Mouse (Mus musculus) MEL (cell line): ENCODE data around the gene Cul3. TPM values are rescaled to one million over a fixed set of nuclear protein-coding genes. Genes with fewer than 3 reads are reported as not detected.

Source experiments
- DNase-seq: peaks from one replicate; pipeline ENCODE4 v3.0.0; 2011; ENCODE audit warnings: low read depth, low spot score
- H3K27ac ChIP-seq: 2 replicates; pipeline ENCODE4 v1.5.1; 2012; ENCODE audit warnings: low read depth, mild to moderate bottlenecking, control low read depth, low read length, moderate library complexity; ENCODE audit not compliant: control insufficient read depth
- H3K27me3 ChIP-seq, 2 experiments: fragments of 150-350 bp in 1 of 2; sonication (generic) in 1 of 2; 2 replicates each; pipeline ENCODE4 v1.6.1; 2012; ENCODE audit warnings: low read length in 2 of 2, mild to moderate bottlenecking in 2 of 2, improper control_type of control experiment in 1 of 2, moderate library complexity in 1 of 2; ENCODE audit not compliant: insufficient read depth in 2 of 2, control insufficient read depth in 1 of 2
- H3K36me3 ChIP-seq, 2 experiments: 2 replicates each; pipeline ENCODE4 v1.6.1; 2012 to 2014; ENCODE audit warnings: low read length in 2 of 2, improper control_type of control experiment in 1 of 2, inconsistent platforms in 1 of 2, mild to moderate bottlenecking in 1 of 2; ENCODE audit not compliant: insufficient read depth in 2 of 2, control insufficient read depth in 1 of 2
- H3K4me1 ChIP-seq, 2 experiments: fragments of 150-350 bp in 1 of 2; sonication (generic) in 1 of 2; 2 replicates each; pipeline ENCODE4 v1.6.1; 2012; ENCODE audit warnings: low read length in 2 of 2, improper control_type of control experiment in 1 of 2, mild to moderate bottlenecking in 1 of 2; ENCODE audit not compliant: insufficient read depth in 2 of 2, control insufficient read depth in 1 of 2
- H3K4me3 ChIP-seq, 2 experiments: fragments of 150-350 bp in 1 of 2; sonication (generic) in 1 of 2; 2 replicates each; pipeline ENCODE4 v1.5.1; 2012; ENCODE audit warnings: low read depth in 2 of 2, low read length in 2 of 2, mild to moderate bottlenecking in 2 of 2, moderate library complexity in 2 of 2, control low read depth in 1 of 2, improper control_type of control experiment in 1 of 2; ENCODE audit not compliant: control insufficient read depth in 1 of 2, insufficient read depth in 1 of 2
- H3K79me2 ChIP-seq: 2 replicates; pipeline ENCODE4 v1.6.1; 2012; ENCODE audit warnings: mild to moderate bottlenecking, low read length, moderate library complexity; ENCODE audit not compliant: control insufficient read depth, poor library complexity, insufficient read depth
- H3K9ac ChIP-seq: 2 replicates; pipeline ENCODE4 v1.6.1; 2012; ENCODE audit warnings: low read depth, mild to moderate bottlenecking, control low read depth, low read length, moderate library complexity; ENCODE audit not compliant: control insufficient read depth, poor library complexity, severe bottlenecking
- H3K9me3 ChIP-seq: fragments of 150-350 bp; sonication (generic); replicated peaks from 2 replicates; pipeline ENCODE4 v1.6.1; 2012; ENCODE audit warnings: mild to moderate bottlenecking, low read length, improper control_type of control experiment, moderate library complexity; ENCODE audit not compliant: insufficient read depth
- BHLHE40 ChIP-seq: IDR thresholded peaks from 2 replicates; pipeline ENCODE4 v1.6.1; 2012; ENCODE audit warnings: low read depth, mild to moderate bottlenecking, inconsistent platforms, low read length, improper control_type of control experiment, borderline replicate concordance
- CTCF ChIP-seq, 3 experiments: IDR thresholded peaks in 2 of 3; conservative IDR thresholded peaks in 1 of 3; 2 replicates each; pipeline ENCODE4 v1.5.1; 2011 to 2012; ENCODE audit warnings: low read length in 3 of 3, low read depth in 2 of 3, mild to moderate bottlenecking in 2 of 3, improper control_type of control experiment in 1 of 3, inconsistent platforms in 1 of 3, mixed read lengths in 1 of 3, moderate library complexity in 1 of 3; ENCODE audit not compliant: control insufficient read depth in 1 of 3, insufficient read depth in 1 of 3, poor library complexity in 1 of 3, severe bottlenecking in 1 of 3
- EP300 ChIP-seq, 2 experiments: IDR thresholded peaks; 2 replicates each; pipeline ENCODE4 v1.6.1; 2011; ENCODE audit warnings: improper control_type of control experiment in 2 of 2, low read length in 2 of 2, low read depth in 1 of 2, mild to moderate bottlenecking in 1 of 2
- GABPA ChIP-seq: IDR thresholded peaks from 2 replicates; pipeline ENCODE4 v1.6.1; 2012; ENCODE audit warnings: low read depth, mild to moderate bottlenecking, inconsistent platforms, low read length, improper control_type of control experiment, moderate library complexity
- GATA1 ChIP-seq: IDR thresholded peaks from 2 replicates; pipeline ENCODE4 v1.6.1; 2011; ENCODE audit warnings: low read depth, low read length, improper control_type of control experiment
- JUND ChIP-seq: IDR thresholded peaks from 2 replicates; pipeline ENCODE4 v1.6.1; 2011; ENCODE audit warnings: low read depth, mild to moderate bottlenecking, improper control_type of control experiment, low read length
- KAT2A ChIP-seq: conservative IDR thresholded peaks from 2 replicates; pipeline ENCODE4 v1.6.1; 2012; ENCODE audit warnings: low read depth, low read length, improper control_type of control experiment, inconsistent platforms
- MEF2A ChIP-seq: IDR thresholded peaks from 2 replicates; pipeline ENCODE4 v1.6.1; 2014; ENCODE audit warnings: low read depth, mild to moderate bottlenecking, inconsistent platforms, low read length, improper control_type of control experiment; ENCODE audit not compliant: poor library complexity, insufficient replicate concordance, severe bottlenecking; ENCODE audit errors: extremely low read depth
- MXI1 ChIP-seq: IDR thresholded peaks from 2 replicates; pipeline ENCODE4 v1.6.1; 2011; ENCODE audit warnings: mild to moderate bottlenecking, low read depth, low read length, improper control_type of control experiment
- NELFE ChIP-seq: IDR thresholded peaks from 2 replicates; pipeline ENCODE4 v1.6.1; 2011; ENCODE audit warnings: low read depth, low read length, improper control_type of control experiment
- RCOR1 ChIP-seq: IDR thresholded peaks from 2 replicates; pipeline ENCODE4 v1.6.1; 2012; ENCODE audit warnings: low read depth, mild to moderate bottlenecking, inconsistent platforms, low read length, improper control_type of control experiment
- SIN3A ChIP-seq: IDR thresholded peaks from 2 replicates; pipeline ENCODE4 v1.6.1; 2012; ENCODE audit warnings: low read length, improper control_type of control experiment, inconsistent platforms
- SMC3 ChIP-seq: IDR thresholded peaks from 2 replicates; pipeline ENCODE4 v1.6.1; 2011; ENCODE audit warnings: low read depth, low read length, improper control_type of control experiment
- TCF12 ChIP-seq: IDR thresholded peaks from 2 replicates; pipeline ENCODE4 v1.6.1; 2014; ENCODE audit warnings: low read depth, mild to moderate bottlenecking, inconsistent platforms, low read length, improper control_type of control experiment, moderate library complexity
- USF1 ChIP-seq: IDR thresholded peaks from 2 replicates; pipeline ENCODE4 v1.6.1; 2014; ENCODE audit warnings: low read depth, mild to moderate bottlenecking, inconsistent platforms, low read length, improper control_type of control experiment, moderate library complexity
- ZKSCAN1 ChIP-seq: IDR thresholded peaks from 2 replicates; pipeline ENCODE4 v1.6.1; 2012; ENCODE audit warnings: low read depth, mild to moderate bottlenecking, inconsistent platforms, low read length, improper control_type of control experiment, moderate library complexity
- ZMIZ1 ChIP-seq: IDR thresholded peaks from 2 replicates; pipeline ENCODE4 v1.6.1; 2012; ENCODE audit warnings: low read depth, mild to moderate bottlenecking, inconsistent platforms, low read length, improper control_type of control experiment, moderate library complexity
- polyA plus RNA-seq, 2 experiments: library from polyadenylated mRNA; stranded (reverse) in 1 of 2; unstranded in 1 of 2; fragments of >175 nt in 1 of 2; fragments of >200 nt in 1 of 2; gene quantifications; 2 replicates each; pipeline versions ENCODE4 v1.2.1 to v1.2.4; 2012; ENCODE audit warnings: low replicate concordance in 2 of 2, low read depth in 1 of 2; ENCODE audit not compliant: insufficient read length in 2 of 2, insufficient read depth in 1 of 2, missing spikeins in 1 of 2
- total RNA-seq: library from RNA; depleted of rRNA; stranded (reverse); fragments of 300-350 nt; gene quantifications from 2 replicates; pipeline ENCODE4 v1.2.3, GENCODE M21; 2012

Cul3 gene
- total and polyA plus RNA-seq, 3 experiments: 68.2 to 1,559 (median 90.9) TPM

GRCm38 (mm10) chr1:80371189-80371889 lies 31.1 kb upstream of the Cul3 start:
- no peak for DNase-seq
- Histone ChIP-seq H3K36me3 (no peaks in the 10 kb centered on the region), H3K4me1 (no peaks in the 10 kb centered on the region), H3K9ac (no peak overlapping the region), H3K27ac (no peak overlapping the region), H3K9me3 (no peaks in the 10 kb centered on the region), H3K27me3 (no peaks in the 10 kb centered on the region; a peak in 1 of 4 replicates), H3K4me3 (no peak overlapping the region), H3K79me2 (no peaks in the 10 kb centered on the region)
- TF ChIP-seq GABPA: no peak
- no peak for TF ChIP-seq MXI1
- no peak for TF ChIP-seq BHLHE40
- no peak for TF ChIP-seq USF1
- TF ChIP-seq SIN3A: no peak
- no peak for TF ChIP-seq MEF2A
- TF ChIP-seq JUND: no peak
- no peak for TF ChIP-seq SMC3
- TF ChIP-seq EP300 (IDR thresholded peaks at IDR 0.05; ENCODE audit: low read depth in 1 of 2, low read length in 2 of 2): no peak
- TF ChIP-seq ZMIZ1: no peak
- TF ChIP-seq TCF12: no peak
- no peak for TF ChIP-seq GATA1
- TF ChIP-seq CTCF (IDR thresholded peaks at IDR 0.05 in 2 of 3, conservative IDR thresholded peaks at IDR 0.05 in 1 of 3; ENCODE audit: control insufficient read depth in 1 of 3, insufficient read depth in 1 of 3, low read depth in 2 of 3, low read length in 3 of 3, poor library complexity in 1 of 3, severe bottlenecking in 1 of 3): no peak
- no peak for TF ChIP-seq KAT2A
- no peak for TF ChIP-seq RCOR1

- Histone ChIP-seq H3K4me3 (no peak overlapping the region), H3K36me3 (no peaks in the 10 kb centered on the region), H3K9ac (no peak overlapping the region), H3K27me3 (no peaks in the 10 kb centered on the region), H3K9me3 (no peaks in the 10 kb centered on the region), H3K27ac (no peak overlapping the region), H3K79me2 (no peaks in the 10 kb centered on the region), H3K4me1 (no peaks in the 10 kb centered on the region)
- TF ChIP-seq SIN3A: no peak
- TF ChIP-seq NELFE: no peak
- no peak for TF ChIP-seq ZKSCAN1
- no peak for TF ChIP-seq SMC3
- no peak for DNase-seq
These were observed 23.2 kb upstream of the Cul3 start for GRCm38 (mm10) chr1:80363486-80363885.
